Mouse (Mus musculus) urinary bladder, postnatal 14 days (tissue): ENCODE data around the gene Pdlim7.

Experiments used
- DNase-seq: peaks from one replicate; pipeline ENCODE4 v3.0.0; 2021; ENCODE audit warnings: low spot score

The Pdlim7 gene

DNA sequence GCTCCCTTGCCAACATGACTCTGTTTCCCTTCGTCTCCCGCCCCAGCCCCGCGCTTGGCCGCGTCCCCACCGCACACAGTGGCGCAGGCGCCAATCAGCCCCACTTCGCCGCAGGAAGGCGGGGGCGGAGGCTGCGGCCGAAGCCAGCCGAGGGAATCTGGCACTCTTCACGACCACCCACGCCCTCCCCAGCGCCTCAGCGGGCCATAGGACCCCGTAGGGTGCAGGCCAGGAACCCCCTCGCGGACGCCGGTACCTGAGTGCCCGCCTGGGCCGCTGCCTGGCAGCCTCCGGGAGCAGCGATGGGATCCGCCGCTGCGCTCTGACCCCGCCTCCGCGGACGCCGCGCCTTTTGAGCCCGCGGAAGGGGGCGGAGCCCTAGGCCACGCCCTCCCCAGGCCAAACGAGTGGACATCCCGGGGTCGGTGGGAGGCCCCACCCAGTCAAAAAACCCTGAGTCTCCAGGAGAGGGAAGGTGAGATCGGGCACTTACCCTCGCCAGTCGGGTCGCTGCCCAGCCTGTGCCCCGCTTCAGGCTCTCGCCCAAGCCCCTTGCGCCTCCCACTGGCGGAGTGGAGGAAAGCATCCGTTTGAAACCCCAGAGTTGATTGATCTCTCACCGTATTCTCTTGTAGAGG, at the start of gene Pdlim7:
TSS of gene Pdlim7 (minus strand) at position 566 of the 638 bp plus-strand sequence.
- DNase-seq: peak; percentile 91

DNA sequence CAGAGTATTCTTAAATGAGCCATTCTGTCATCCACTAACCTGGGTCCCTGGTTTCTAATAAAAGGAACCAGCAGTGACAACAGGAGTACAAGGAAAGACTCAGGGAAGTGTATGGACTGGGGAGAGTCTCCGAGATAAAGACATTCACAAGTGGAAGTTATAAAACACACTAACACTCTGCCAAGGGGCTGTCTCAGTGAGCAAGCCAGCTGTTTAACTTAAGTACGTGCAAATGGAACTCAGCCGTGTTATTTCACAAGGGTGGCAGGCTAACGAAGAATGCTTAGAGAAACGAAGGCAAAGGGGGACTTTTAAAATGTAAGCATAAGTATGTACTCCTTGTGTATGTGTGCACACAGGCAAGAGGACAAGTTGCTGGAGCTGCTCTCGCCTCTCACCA, 44.0 kb upstream of the Pdlim7 start:
- no peak for DNase-seq

DNA sequence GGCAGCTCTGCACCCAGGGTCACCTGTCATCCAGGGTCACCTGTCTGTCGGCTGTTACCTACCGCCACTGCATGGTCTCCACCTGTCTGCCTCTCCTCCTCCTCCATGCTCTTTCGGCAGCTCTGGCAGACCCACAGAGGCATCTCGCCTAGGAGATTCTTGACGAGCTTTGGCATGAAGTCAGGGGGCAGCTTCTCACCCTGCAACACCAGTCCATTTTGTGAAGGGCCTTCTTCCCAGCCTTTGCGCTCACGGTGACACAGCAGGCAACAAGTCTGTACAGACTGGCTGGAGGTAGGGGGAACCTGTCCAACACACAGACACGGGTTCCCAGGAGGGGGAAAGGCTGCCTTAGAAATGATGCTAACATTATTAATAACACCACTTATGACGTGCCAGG, 42.4 kb upstream of the Pdlim7 start:
- no peak for DNase-seq

DNA sequence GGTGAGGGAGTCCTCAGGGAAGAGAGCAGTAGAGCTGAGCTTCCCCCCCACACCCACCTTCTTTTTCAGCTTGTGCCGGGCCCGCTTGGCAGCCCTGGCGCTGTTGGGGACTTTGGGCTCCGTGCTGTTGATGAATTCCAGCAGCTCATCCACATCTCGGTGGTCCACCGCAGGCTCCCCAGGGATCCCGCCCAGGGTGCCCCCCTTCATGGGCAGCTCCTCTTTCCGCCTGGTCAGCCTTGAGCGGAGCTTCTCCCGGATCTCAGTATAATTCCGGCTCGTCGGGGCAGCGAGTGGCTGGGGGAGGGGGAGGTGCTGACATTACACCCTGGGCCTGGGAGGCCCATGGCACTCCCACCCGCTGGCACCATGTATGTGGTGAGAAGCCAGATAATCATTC, 35.6 kb upstream of the Pdlim7 start:
- no peak for DNase-seq

DNA sequence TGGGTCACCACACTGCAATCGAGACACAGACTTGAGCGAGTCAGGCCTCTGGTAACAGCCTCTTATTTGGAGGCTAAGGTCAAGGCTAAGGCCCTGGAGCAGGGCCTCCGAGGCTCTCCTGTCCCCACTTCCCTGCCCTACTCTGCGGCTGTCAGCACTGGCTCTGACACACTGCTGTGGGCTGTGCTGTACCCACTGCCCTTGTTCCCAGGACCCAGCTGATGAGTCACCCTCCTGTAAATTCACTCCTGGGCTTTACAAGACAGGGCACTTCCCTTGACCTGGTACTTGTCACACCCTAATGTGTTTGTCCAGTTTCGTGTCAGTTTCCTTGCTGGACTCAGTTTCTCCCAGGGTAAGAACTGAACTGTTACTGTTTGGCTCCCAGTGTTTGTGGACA, 35.0 kb upstream of the Pdlim7 start:
- no peak for DNase-seq

DNA sequence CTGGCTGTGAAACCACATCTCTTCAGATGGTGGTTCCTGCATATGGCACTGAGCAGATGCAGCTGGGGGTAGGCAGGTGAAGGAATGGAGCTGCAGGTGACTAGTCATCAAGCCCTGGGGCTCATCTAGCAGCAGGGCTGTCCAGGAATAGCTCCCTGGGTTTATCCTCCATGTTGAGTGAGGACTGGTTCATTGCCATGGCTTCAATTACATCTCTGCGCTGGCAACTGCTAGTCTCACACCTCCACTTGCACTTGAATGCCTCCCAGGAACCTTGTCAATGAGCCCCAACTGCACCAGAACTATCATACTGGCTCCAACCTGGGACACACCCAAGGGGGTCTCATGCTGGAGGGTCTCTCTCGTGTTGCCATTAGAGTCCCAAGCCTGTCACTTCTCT, 34.4 kb upstream of the Pdlim7 start:
- DNase-seq: no peak

DNA sequence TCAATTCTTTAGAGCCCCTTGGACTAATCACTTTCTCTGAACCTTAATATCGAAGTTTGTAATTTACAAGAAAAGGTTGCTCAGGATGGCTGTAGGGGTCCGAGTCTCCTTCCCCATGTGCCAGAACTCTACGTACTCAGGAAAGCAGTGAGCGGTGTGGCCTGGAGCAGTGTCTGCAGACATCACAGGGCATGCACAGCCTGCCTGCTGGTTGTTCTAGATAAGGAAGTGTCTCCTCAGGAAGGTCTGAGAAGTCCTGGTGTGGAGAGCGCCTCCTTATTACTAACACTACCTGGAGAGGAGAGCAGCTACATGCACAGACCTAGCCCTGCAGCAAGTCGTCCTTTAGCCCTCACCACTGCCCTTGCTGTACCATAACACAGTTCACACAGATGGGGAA, 31.3 kb upstream of the Pdlim7 start:
- no peak for DNase-seq

DNA sequence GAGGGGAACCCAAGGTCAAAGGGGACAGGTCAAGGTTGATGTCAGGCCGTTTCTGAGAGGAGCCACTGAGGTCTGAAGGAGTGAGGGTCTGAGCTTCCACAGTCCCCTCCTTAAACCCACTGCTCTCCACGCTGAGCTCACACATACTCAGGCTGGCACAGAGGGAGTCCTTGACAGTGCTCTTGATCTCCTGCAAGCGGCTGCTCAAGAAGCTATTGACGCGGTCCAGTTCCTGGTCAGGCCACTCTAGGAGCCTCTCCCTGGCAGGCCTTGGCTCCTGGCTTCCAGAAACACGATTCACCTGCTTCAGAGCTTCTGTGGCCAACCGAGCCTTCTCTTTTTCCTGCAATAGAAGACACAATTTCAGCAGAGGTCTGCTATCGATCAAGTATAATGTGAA, 30.0 kb upstream of the Pdlim7 start:
- no peak for DNase-seq

DNA sequence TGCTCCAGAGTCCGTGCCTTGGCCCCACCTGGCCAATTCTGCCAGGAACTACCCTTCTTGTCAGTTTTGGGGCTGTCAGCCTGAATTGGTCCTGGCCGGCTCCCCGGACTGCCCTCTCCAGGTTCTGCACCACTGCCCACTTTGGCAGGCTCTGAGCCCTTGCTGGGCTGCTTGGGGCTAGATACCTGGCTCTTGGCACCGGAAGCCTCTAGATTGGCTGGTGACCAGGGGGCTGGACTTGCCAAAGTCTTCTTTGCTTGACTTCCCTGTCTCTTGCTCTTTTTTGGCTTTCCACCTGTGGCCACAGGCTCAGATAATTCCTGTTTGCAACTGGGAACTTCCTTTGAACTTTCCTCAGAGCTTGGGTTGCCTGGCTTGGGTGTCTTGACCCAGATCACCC, 29.4 kb upstream of the Pdlim7 start:
- DNase-seq: peak; percentile 54

DNA sequence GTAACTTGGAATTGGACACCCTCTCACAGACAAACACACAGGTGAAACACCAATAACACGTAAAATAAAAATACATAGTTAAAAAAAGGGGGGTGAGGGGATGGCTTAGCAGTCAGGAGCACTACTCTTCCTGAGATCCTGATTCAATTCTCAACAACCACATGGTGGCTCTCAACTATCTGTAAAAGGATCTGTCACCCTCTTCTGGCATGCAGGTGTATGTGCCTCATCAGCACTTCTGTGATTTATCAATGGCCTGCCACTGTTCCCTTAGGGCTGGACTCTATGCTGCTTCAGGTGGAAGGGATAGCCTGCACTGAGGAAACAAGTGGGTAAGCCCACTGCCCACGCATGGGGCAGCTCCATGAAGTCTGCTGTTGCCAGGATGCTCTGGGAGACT, 27.5 kb upstream of the Pdlim7 start:
- DNase-seq: peak; percentile 35

DNA sequence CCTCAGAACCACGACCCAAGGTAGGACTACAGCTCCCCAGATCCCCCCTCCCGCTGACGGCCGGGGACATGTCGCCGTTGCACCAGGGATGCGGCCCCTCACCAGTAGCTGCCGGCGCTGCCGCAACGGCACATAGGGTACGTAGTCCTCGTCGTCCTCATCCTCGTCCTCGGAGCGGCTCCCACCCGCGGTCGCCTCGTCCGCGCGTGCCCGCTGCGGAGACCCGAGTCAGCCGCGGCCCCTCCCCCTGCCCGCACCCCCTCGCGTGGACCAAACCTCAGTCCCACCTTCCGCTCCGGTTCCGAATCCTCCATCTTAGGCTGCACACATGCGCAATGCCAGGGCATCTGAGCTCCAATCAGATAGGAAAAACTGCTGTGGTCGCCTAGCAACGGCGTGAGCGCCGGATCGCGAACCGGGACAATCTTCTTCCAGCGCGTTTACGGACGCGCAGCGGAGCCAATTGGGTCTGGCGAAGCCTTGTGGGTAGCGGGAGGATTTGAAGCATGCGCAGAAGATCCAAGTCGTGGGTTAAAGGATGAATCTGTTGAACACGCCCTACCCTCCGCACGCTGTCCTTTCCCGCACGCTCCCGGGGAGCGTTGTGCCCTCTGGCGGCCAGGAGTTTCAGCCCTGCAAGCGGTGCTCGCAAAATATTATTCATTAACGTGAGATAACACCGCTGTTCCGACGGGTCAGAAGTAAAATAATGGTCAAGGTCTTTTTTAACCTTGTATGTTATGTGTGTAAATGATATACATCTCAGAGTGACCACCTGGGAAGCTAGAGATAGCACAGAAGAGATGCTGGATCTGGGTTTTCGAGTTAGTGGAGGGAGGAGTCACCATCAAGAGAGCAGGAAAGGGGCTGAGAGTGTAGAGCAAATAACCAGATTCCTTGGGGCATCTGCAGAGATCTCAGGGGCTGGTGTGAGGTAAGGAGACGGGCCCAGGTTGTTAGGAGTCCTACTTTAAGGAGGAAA, 23.0 kb upstream of the Pdlim7 start, which contains the start of gene Ddx41:
TSS of gene Ddx41 (minus strand) at position 465 of the 982 bp plus-strand sequence.
- DNase-seq: peak; percentile 98

DNA sequence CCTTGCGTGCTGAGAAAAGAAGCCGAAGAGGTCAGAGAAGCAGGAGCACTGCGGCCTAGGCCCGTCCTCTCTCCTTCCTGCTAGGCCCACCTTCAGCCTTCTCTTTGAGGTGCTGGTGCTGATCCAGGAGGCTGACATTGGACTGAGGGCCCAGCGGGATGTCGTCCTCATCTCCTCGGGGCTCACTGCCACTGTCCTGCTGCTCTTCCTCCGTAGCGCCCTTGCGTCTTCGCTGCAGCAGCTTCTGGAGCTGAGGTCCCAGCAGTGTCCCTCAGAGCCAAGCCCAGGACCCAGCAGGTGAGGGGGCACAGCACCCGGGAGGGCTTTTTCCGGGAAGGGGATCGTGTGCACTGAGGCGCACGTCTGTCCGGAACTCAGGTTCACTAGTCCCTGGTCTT, 22.3 kb upstream of the Pdlim7 start:
- DNase-seq: no peak

DNA sequence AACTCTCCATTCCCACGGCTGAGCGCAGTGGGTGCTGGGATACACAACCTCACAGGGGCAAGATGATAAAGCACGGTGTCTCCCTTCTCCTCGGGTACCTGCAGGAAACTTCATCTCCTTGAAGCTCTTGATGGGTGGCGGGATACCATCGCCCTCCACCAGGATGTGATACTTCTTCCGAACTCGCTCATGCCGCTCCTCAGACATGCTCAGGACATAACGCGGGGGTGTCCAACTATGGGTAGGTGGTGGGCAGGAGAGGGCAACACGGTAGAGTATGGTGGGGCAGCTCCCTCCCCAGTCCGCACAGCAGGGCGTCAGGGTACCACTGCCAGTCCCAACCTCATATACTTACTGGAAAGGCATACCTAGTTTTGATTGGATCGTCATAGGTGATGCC, 21.7 kb upstream of the Pdlim7 start:
- no peak for DNase-seq

DNA sequence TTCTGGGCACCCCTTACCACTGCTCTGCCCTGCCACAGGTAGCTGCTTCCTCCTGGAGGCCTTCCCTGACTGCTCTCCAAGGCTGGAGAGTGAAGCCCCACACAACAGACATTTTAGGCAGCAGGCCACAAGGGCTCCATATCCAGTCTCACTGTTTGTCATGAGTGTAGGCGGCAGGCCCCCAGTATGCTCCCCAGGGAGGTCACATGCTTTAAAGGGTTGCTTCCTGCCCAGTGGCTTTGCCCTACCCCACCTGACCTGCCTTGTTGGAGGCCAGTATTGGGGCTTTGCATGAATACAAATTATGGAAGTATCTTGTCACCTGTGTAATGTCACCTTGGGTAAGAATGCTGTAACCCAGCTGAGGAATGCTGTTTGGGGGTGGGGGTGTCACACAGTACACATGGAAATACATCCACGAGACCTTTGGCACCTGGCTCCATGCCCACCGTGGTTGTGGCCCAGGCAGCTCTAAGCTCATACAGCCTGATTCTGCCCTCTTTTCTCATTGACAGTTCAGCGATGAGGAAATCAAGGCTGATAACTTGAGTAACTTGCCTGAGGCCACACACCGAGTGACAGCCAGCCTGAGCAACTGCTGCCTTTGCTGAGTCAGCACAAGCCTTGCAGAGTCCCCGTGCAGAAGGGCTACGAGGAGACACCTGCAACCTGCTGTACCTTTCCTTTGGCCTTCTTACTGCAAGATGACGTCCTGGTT, 15.9 kb upstream of the Pdlim7 start, which contains the start of gene Dok3:
TSS of gene Dok3 (minus strand) at position 99 of the 718 bp plus-strand sequence.
- no peak for DNase-seq

DNA sequence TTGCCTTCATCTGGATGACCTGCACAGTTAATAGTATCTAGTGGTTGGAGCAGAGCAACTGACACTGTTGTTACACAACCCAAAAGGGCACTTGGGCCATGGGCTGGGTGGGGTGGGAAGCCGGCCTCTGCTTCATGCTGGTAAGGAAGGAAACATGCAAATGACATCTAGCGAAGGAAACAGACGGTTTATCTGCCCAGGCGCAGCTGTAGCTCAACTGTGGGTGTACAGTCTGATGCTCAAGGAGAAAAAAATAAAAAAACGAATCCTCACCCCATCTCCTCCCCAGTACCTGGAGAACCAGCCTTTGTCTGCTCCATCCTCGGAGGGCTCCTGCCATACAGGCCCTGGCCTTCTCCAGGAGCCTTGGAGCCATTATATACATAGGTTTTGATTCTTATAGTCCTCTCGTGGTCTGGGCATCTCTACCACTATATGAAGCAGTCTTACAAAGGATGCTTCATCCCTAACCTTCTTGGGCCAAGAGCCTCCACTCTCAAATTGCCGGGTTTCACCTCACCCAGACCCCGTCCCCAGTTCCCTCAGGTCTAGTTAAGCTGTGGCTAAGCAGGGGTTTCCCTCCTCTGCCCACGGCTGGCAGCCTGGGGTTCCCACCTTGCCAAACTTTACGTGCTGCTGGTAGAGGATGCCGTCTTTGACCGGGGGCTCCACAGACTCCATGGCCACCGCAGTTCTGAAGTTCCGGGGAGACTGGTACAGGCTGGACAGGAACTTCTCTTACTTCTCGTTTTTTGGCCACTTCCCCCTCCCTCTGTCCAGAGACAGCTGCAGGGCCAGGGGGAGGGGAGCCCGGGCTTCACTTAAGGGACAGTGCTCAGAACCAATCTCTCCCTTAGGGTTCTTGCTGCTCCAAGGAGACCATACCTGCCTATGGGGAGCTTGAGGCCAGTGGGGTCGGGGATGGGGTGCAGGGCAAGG, 14.6 kb upstream of the Pdlim7 start:
- no peak for DNase-seq

DNA sequence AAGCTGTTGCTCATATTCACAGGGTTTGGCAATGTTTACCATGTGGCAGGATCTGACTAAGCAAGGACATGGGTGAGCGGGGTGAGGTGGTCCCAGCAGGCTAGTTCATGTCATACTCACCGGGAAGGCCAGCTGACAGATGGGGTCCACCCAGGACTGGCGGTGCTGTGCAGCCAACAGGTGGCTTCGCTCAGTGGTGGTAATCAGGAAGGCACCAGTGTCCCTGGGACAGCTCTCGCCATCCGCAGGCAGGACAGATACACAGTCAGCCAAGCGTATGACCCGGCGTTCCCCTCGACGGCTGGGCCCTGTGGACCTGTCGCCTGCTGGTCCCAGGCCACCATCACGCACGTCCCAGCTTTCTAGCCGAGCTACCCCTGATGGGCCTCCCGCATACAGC, 13.7 kb upstream of the Pdlim7 start:
- DNase-seq: no peak

DNA sequence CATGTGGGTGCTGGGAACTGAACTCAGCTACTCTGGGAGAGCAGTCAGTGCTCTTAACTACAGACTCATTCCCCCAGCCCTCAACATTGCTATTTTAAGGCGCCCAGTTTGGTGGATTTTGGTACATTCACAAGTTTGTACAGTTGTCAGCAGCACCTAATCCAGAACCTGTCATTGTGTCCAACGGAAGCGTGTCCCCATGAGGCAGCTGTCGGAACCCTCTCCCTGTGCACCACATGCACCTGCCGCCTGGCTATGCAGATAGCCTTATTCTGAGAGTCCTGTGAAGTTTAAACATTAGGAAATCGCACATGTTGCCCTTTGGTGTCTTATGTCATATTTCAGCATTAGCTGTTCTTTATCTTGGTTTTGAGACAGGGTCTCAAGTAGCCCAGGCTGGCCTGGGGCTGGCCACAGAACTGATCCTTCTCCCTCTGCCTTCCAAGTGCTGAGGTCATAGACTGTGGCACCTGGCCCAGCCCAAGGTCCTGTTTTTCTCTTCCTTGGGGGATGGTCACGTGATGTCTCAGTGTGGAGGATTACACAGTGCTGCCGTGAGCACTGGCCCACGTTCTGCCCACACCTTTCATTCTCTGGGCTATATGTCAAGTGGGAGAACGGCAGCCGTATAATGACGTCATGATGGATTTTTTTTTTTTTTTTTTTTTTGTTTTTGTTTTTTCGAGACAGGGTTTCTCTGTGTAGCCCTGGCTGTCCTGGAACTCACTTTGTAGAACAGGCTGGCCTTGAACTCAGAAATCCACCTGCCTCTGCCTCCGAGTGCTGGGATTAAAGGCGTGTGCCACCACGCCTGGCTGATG, 12.5 kb upstream of the Pdlim7 start:
- DNase-seq: no peak

DNA sequence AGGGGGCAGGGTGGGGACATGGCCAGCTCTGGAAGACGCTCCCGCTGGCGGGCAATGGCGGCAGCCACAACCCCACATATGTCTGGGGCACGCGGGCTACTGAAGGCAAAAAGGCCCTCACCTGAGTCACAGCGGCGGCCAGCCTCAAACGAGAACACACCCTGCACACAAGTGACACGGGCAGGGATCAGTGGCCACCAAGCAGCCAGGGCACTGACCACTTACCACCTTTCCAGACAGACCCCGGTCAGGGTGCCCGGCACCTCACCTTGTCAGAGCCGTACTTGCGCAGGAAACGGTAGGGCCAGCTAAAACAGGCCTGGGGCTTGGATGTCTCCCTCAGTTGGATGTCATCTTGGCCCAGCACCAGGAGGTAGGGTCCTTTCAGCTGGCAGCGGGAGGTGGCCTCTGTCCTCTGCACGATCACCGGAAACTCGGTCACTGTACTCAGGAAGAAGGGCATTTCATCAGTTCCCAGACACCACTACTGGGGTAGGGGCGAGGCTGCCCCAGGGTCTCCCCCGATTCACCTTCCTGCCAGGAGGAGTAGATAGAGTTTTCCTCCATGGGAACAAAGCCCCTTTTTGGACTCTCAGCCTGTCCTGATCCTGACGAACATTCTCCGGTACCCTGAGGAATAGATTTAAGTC, 10.6 kb upstream of the Pdlim7 start:
- no peak for DNase-seq

DNA sequence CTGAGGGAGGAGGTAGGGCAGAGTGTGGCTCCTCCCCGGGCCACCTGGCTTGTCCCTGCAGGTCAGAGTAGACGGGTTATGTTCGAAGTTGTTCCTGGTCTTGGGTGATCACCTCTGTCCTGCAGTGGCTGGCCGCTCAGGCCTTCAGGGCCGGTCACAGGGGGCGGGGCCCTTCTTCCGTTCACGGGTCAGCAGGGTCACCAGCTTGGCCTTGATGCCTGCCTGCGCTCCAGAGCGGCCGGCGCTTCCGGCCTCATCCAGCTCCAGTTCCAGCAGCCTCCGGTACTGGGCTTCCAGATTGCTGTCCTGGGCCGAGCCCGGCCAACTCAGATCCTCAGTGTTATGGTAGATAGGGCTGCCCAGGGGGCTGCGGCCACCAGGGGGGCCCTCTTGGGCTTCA, 9.8 kb upstream of the Pdlim7 start:
- no peak for DNase-seq

DNA sequence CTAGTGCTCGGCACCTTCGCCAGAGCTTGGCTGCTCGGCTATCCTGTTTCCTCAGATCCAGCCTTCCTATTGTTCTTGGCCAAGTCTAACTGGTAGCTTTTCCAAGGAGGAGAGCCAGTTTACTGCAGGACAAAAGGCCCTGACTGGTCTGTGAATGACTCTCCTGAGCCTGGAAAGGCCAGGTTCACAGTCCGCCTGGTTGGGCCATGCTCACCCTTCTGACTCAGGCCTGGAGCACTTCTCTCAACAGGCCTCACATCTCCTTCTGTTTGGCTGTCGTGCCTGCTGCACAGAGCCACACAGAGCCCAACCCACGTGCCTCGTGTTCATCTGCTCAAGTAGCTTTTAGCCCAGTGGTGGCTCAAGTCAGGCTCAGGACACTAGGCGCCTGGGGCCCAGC, 9.3 kb upstream of the Pdlim7 start:
- DNase-seq: no peak
